Mouse (Mus musculus) MN1 (cell line): ENCODE data around the gene Gm49342.

Source experiments
- DNase-seq: peaks from one replicate; pipeline ENCODE4 v3.0.0-alpha.2; 2016; ENCODE audit warnings: low spot score

Gm49342 gene

GRCm38 (mm10) chr14:50981207-50981606, 36.9 kb downstream of the Gm49342 start:
- no peak for DNase-seq

GRCm38 (mm10) chr14:50981837-50982236, 37.5 kb downstream of the Gm49342 start:
- no peak for DNase-seq

GRCm38 (mm10) chr14:50987668-50988067, 43.4 kb downstream of the Gm49342 start:
- no peak for DNase-seq

- no peak for DNase-seq
Measured at GRCm38 (mm10) chr14:50991037-50991436, 46.7 kb downstream of the Gm49342 start.

GRCm38 (mm10) chr14:50997088-50997487, 52.8 kb downstream of the Gm49342 start:
- no peak for DNase-seq

- no peak for DNase-seq
Measured at GRCm38 (mm10) chr14:50997999-50998666, 53.8 kb downstream of the Gm49342 start.

GRCm38 (mm10) chr14:51007152-51007801, 63.0 kb downstream of the Gm49342 start, which contains the start of gene Rnase10:
Gene Rnase10 (plus strand): TSS chr14:51007751.
- no peak for DNase-seq

GRCm38 (mm10) chr14:51007914-51008713, 63.8 kb downstream of the Gm49342 start:
- no peak for DNase-seq

GRCm38 (mm10) chr14:51008781-51009180, 64.5 kb downstream of the Gm49342 start:
- no peak for DNase-seq

- DNase-seq = no peak
Measured at GRCm38 (mm10) chr14:51009572-51009971, 65.3 kb downstream of the Gm49342 start.
